Mouse (Mus musculus): ENCODE measurements around the gene Olfr1040. TPM values are rescaled to one million over a fixed set of nuclear protein-coding genes. Genes with fewer than 3 reads are reported as not detected.

The Olfr1040 gene
- total and polyA plus RNA-seq, 2 experiments, result not detected

- Histone ChIP-seq H3K27me3 (ENCODE audit: control insufficient read depth, insufficient read depth, low read length) (no peaks in the 10 kb centered on the region), H3K9ac (ENCODE audit: low read depth, low read length) (no peak within 1 kb of the TSS), H3K79me2 (ENCODE audit: control insufficient read depth, insufficient read depth, low read length) (no peaks in the 10 kb centered on the region), H3K4me3 (ENCODE audit: insufficient read depth, low read depth, low read length) (no peak within 1 kb of the TSS), H3K36me3 (ENCODE audit: control insufficient read depth, insufficient read depth, low read length) (no peaks in the 10 kb centered on the region), H3K4me1 (ENCODE audit: control insufficient read depth, insufficient read depth, low read length) (no peaks in the 10 kb centered on the region), H3K27ac (replicated peaks; ENCODE audit: insufficient read depth, low read depth, low read length) (no peak within 1 kb of the TSS)
- TF ChIP-seq POLR2A (IDR thresholded peaks at IDR 0.05; ENCODE audit: extremely low read depth, insufficient read depth, low read length) (no peak), CTCF (IDR thresholded peaks at IDR 0.05; ENCODE audit: low read depth, low read length) (no peak)
- DNase-seq (ENCODE audit: extremely low read depth, low read depth, low spot score), result no peak
- 84% methylated on average over 2 of the region's 2 CpGs for WGBS
These were observed 20.9 kb upstream of the Olfr1040 start, which contains the start of gene Olfr1043 for GRCm38 (mm10) chr2:86167422-86167821. Gene Olfr1043 (minus strand): TSS chr2:86167522.

GRCm38 (mm10) chr2:86161738-86162137, 15.2 kb upstream of the Olfr1040 start, which contains the start of gene Olfr1042:
Gene Olfr1042 (minus strand): TSS chr2:86161838.
- Histone ChIP-seq H3K4me3 (ENCODE audit: insufficient read depth, low read depth, low read length) (no peak within 1 kb of the TSS), H3K27ac (replicated peaks; ENCODE audit: insufficient read depth, low read depth, low read length) (no peak within 1 kb of the TSS), H3K36me3 (ENCODE audit: control insufficient read depth, insufficient read depth, low read length) (no peaks in the 10 kb centered on the region), H3K27me3 (ENCODE audit: control insufficient read depth, insufficient read depth, low read length) (no peaks in the 10 kb centered on the region), H3K79me2 (ENCODE audit: control insufficient read depth, insufficient read depth, low read length) (no peaks in the 10 kb centered on the region), H3K9ac (ENCODE audit: low read depth, low read length) (no peak within 1 kb of the TSS), H3K4me1 (ENCODE audit: control insufficient read depth, insufficient read depth, low read length) (no peaks in the 10 kb centered on the region)
- WGBS, result 81% methylated on average over 2 of the region's 2 CpGs
- no peak for DNase-seq (ENCODE audit: extremely low read depth, low read depth, low spot score)
- TF ChIP-seq POLR2A (IDR thresholded peaks at IDR 0.05; ENCODE audit: extremely low read depth, insufficient read depth, low read length), result no peak
- no peak for TF ChIP-seq CTCF (IDR thresholded peaks at IDR 0.05; ENCODE audit: low read depth, low read length)

- Histone ChIP-seq H3K79me2 (ENCODE audit: control insufficient read depth, insufficient read depth, low read length) (no peaks in the 10 kb centered on the region), H3K27me3 (ENCODE audit: control insufficient read depth, insufficient read depth, low read length) (no peaks in the 10 kb centered on the region), H3K4me1 (ENCODE audit: control insufficient read depth, insufficient read depth, low read length) (no peaks in the 10 kb centered on the region), H3K4me3 (ENCODE audit: insufficient read depth, low read depth, low read length) (no peak within 1 kb of the TSS), H3K36me3 (ENCODE audit: control insufficient read depth, insufficient read depth, low read length) (no peaks in the 10 kb centered on the region), H3K9ac (ENCODE audit: low read depth, low read length) (no peak within 1 kb of the TSS), H3K27ac (replicated peaks; ENCODE audit: insufficient read depth, low read depth, low read length) (no peak within 1 kb of the TSS)
- no peak for TF ChIP-seq CTCF (IDR thresholded peaks at IDR 0.05; ENCODE audit: low read depth, low read length)
- no peak for TF ChIP-seq POLR2A (IDR thresholded peaks at IDR 0.05; ENCODE audit: extremely low read depth, insufficient read depth, low read length)
- DNase-seq (ENCODE audit: extremely low read depth, low read depth, low spot score), result no peak
- 96% methylated on average over 1 of the region's 1 CpGs for WGBS
These were observed 10.7 kb downstream of the Olfr1040 start, which contains the start of gene Olfr1039 for GRCm38 (mm10) chr2:86135828-86136227. Gene Olfr1039 (minus strand): TSS chr2:86135928.

Other genes starting within 250 kb of the Olfr1040 start
- gene Olfr1024, start 241.7 kb downstream of the Olfr1040 start, total RNA-seq (2014; rRNA removed), result not detected in 2 replicates
- not detected in 2 replicates for gene Olfr1024, start 241.7 kb downstream of the Olfr1040 start, polyA plus RNA-seq (2012; rRNA removed)
- not detected in 2 replicates for gene Olfr1025-ps1, start 231.5 kb downstream of the Olfr1040 start, total RNA-seq (2014; rRNA removed)
- gene Olfr1025-ps1, start 231.5 kb downstream of the Olfr1040 start, polyA plus RNA-seq (2012; rRNA removed), result not detected in 2 replicates
- gene Olfr1026, start 225.2 kb downstream of the Olfr1040 start, total RNA-seq (2014; rRNA removed), result not detected in 2 replicates
- gene Olfr1026, start 225.2 kb downstream of the Olfr1040 start, polyA plus RNA-seq (2012; rRNA removed), result not detected in 2 replicates
- not detected in 2 replicates for gene Olfr1028, start 196.3 kb downstream of the Olfr1040 start, total RNA-seq (2014; rRNA removed)
- not detected in 2 replicates for gene Olfr1028, start 196.3 kb downstream of the Olfr1040 start, polyA plus RNA-seq (2012; rRNA removed)
- 0.09 and 0.13 TPM in 2 replicates for gene Olfr1029, start 172.8 kb downstream of the Olfr1040 start, total RNA-seq (2014; rRNA removed)
- 0.04 TPM in 1 of 2 replicates, not detected in the other for gene Olfr1029, start 172.8 kb downstream of the Olfr1040 start, polyA plus RNA-seq (2012; rRNA removed)
- under 0.01 TPM in 1 of 2 replicates, not detected in the other for gene Olfr1030, start 167.5 kb downstream of the Olfr1040 start, total RNA-seq (2014; rRNA removed)
- 0.02 TPM in 1 of 2 replicates, not detected in the other for gene Olfr1030, start 167.5 kb downstream of the Olfr1040 start, polyA plus RNA-seq (2012; rRNA removed)
- gene Olfr1031, start 156.4 kb downstream of the Olfr1040 start, total RNA-seq (2014; rRNA removed), result not detected in 2 replicates
- gene Olfr1031, start 156.4 kb downstream of the Olfr1040 start, polyA plus RNA-seq (2012; rRNA removed), result not detected in 2 replicates
- gene Olfr1032, start 141.2 kb downstream of the Olfr1040 start, total RNA-seq (2014; rRNA removed), result not detected in 2 replicates
- not detected in 2 replicates for gene Olfr1032, start 141.2 kb downstream of the Olfr1040 start, polyA plus RNA-seq (2012; rRNA removed)
- 8.7 and 10.7 TPM in 2 replicates for gene Olfr1033, start 126.1 kb downstream of the Olfr1040 start, total RNA-seq (2014; rRNA removed)
- gene Olfr1033, start 126.1 kb downstream of the Olfr1040 start, polyA plus RNA-seq (2012; rRNA removed), result 1.7 TPM in 2 replicates
- 2.4 and 2.6 TPM in 2 replicates for gene Olfr1034, start 100.9 kb downstream of the Olfr1040 start, total RNA-seq (2014; rRNA removed)
- 0.90 and 0.93 TPM in 2 replicates for gene Olfr1034, start 100.9 kb downstream of the Olfr1040 start, polyA plus RNA-seq (2012; rRNA removed)
- gene Olfr1036, start 72.7 kb downstream of the Olfr1040 start, total RNA-seq (2014; rRNA removed), result not detected in 2 replicates
- not detected in 2 replicates for gene Olfr1036, start 72.7 kb downstream of the Olfr1040 start, polyA plus RNA-seq (2012; rRNA removed)
- not detected in 2 replicates for gene Olfr1037, start 59.3 kb downstream of the Olfr1040 start, total RNA-seq (2014; rRNA removed)
- gene Olfr1037, start 59.3 kb downstream of the Olfr1040 start, polyA plus RNA-seq (2012; rRNA removed), result not detected in 2 replicates
- not detected in 2 replicates for gene Olfr1039, start 10.8 kb downstream of the Olfr1040 start, total RNA-seq (2014; rRNA removed)
- not detected in 2 replicates for gene Olfr1039, start 10.8 kb downstream of the Olfr1040 start, polyA plus RNA-seq (2012; rRNA removed)
- gene Olfr1042, start 15.1 kb upstream of the Olfr1040 start, total RNA-seq (2014; rRNA removed), result not detected in 2 replicates
- not detected in 2 replicates for gene Olfr1042, start 15.1 kb upstream of the Olfr1040 start, polyA plus RNA-seq (2012; rRNA removed)
- not detected in 2 replicates for gene Olfr1043, start 20.8 kb upstream of the Olfr1040 start, total RNA-seq (2014; rRNA removed)
- gene Olfr1043, start 20.8 kb upstream of the Olfr1040 start, polyA plus RNA-seq (2012; rRNA removed), result not detected in 2 replicates
- not detected in 2 replicates for gene Olfr1044, start 31.1 kb upstream of the Olfr1040 start, total RNA-seq (2014; rRNA removed)
- not detected in 2 replicates for gene Olfr1044, start 31.1 kb upstream of the Olfr1040 start, polyA plus RNA-seq (2012; rRNA removed)
- gene Olfr52, start 39.0 kb upstream of the Olfr1040 start, total RNA-seq (2014; rRNA removed), result not detected in 2 replicates
- gene Olfr52, start 39.0 kb upstream of the Olfr1040 start, polyA plus RNA-seq (2012; rRNA removed), result not detected in 2 replicates
- gene Olfr1045, start 56.3 kb upstream of the Olfr1040 start, total RNA-seq (2014; rRNA removed), result not detected in 2 replicates
- not detected in 2 replicates for gene Olfr1045, start 56.3 kb upstream of the Olfr1040 start, polyA plus RNA-seq (2012; rRNA removed)
- gene Olfr1046, start 72.6 kb upstream of the Olfr1040 start, total RNA-seq (2014; rRNA removed), result not detected in 2 replicates
- not detected in 2 replicates for gene Olfr1046, start 72.6 kb upstream of the Olfr1040 start, polyA plus RNA-seq (2012; rRNA removed)
- not detected in 2 replicates for gene Olfr1047, start 84.7 kb upstream of the Olfr1040 start, total RNA-seq (2014; rRNA removed)
- not detected in 2 replicates for gene Olfr1047, start 84.7 kb upstream of the Olfr1040 start, polyA plus RNA-seq (2012; rRNA removed)
- gene Olfr1048, start 93.6 kb upstream of the Olfr1040 start, total RNA-seq (2014; rRNA removed), result not detected in 2 replicates
- gene Olfr1048, start 93.6 kb upstream of the Olfr1040 start, polyA plus RNA-seq (2012; rRNA removed), result not detected in 2 replicates
- gene Olfr1049, start 111.6 kb upstream of the Olfr1040 start, total RNA-seq (2014; rRNA removed), result not detected in 2 replicates
- gene Olfr1049, start 111.6 kb upstream of the Olfr1040 start, polyA plus RNA-seq (2012; rRNA removed), result not detected in 2 replicates
- not detected in 2 replicates for gene Olfr1051, start 132.4 kb upstream of the Olfr1040 start, total RNA-seq (2014; rRNA removed)
- gene Olfr1051, start 132.4 kb upstream of the Olfr1040 start, polyA plus RNA-seq (2012; rRNA removed), result not detected in 2 replicates
- not detected in 2 replicates for gene Olfr1052, start 145.7 kb upstream of the Olfr1040 start, total RNA-seq (2014; rRNA removed)
- gene Olfr1052, start 145.7 kb upstream of the Olfr1040 start, polyA plus RNA-seq (2012; rRNA removed), result not detected in 2 replicates
- gene Olfr1053, start 168.6 kb upstream of the Olfr1040 start, total RNA-seq (2014; rRNA removed), result not detected in 2 replicates
- gene Olfr1053, start 168.6 kb upstream of the Olfr1040 start, polyA plus RNA-seq (2012; rRNA removed), result not detected in 2 replicates
- not detected in 2 replicates for gene Olfr1054, start 188.7 kb upstream of the Olfr1040 start, total RNA-seq (2014; rRNA removed)
- not detected in 2 replicates for gene Olfr1054, start 188.7 kb upstream of the Olfr1040 start, polyA plus RNA-seq (2012; rRNA removed)
- not detected in 2 replicates for gene Olfr1055, start 203.6 kb upstream of the Olfr1040 start, total RNA-seq (2014; rRNA removed)
- gene Olfr1055, start 203.6 kb upstream of the Olfr1040 start, polyA plus RNA-seq (2012; rRNA removed), result not detected in 2 replicates
- gene Olfr1056, start 215.7 kb upstream of the Olfr1040 start, total RNA-seq (2014; rRNA removed), result not detected in 2 replicates
- gene Olfr1056, start 215.7 kb upstream of the Olfr1040 start, polyA plus RNA-seq (2012; rRNA removed), result not detected in 2 replicates
- not detected in 2 replicates for gene Olfr1057, start 231.7 kb upstream of the Olfr1040 start, total RNA-seq (2014; rRNA removed)
- not detected in 2 replicates for gene Olfr1057, start 231.7 kb upstream of the Olfr1040 start, polyA plus RNA-seq (2012; rRNA removed)
- not detected in 2 replicates for gene Olfr1058, start 241.8 kb upstream of the Olfr1040 start, total RNA-seq (2014; rRNA removed)
- not detected in 2 replicates for gene Olfr1058, start 241.8 kb upstream of the Olfr1040 start, polyA plus RNA-seq (2012; rRNA removed)

Measured in liver, adult 2 months (tissue).